Mouse (Mus musculus) megakaryocyte-erythroid progenitor cell, adult 5-6 weeks (primary cell): ENCODE data around the gene Drg1. TPM values are rescaled to one million over a fixed set of nuclear protein-coding genes. Genes with fewer than 3 reads are reported as not detected.

Source experiments
- ATAC-seq: replicated peaks from 2 replicates; pipeline ENCODE4 v1.8.0; 2016; ENCODE audit warnings: mild to moderate bottlenecking, inconsistent platforms; ENCODE audit not compliant: severe bottlenecking, poor library complexity, low FRiP score, low TSS enrichment
- total RNA-seq, 2 experiments: library from RNA; stranded (forward) in 1 of 2; stranded (reverse) in 1 of 2; fragments of 200-1000, 215-1000 nt in 1 of 2; fragments of >200 nt in 1 of 2; fragmentation: Nextera tagmentation in 1 of 2; gene quantifications; 2 replicates each; pipeline ENCODE4 v1.2.3; 2014 to 2017

Drg1 gene
- total RNA-seq, 2 experiments from 2014 or later = 211 to 276 TPM

DNA sequence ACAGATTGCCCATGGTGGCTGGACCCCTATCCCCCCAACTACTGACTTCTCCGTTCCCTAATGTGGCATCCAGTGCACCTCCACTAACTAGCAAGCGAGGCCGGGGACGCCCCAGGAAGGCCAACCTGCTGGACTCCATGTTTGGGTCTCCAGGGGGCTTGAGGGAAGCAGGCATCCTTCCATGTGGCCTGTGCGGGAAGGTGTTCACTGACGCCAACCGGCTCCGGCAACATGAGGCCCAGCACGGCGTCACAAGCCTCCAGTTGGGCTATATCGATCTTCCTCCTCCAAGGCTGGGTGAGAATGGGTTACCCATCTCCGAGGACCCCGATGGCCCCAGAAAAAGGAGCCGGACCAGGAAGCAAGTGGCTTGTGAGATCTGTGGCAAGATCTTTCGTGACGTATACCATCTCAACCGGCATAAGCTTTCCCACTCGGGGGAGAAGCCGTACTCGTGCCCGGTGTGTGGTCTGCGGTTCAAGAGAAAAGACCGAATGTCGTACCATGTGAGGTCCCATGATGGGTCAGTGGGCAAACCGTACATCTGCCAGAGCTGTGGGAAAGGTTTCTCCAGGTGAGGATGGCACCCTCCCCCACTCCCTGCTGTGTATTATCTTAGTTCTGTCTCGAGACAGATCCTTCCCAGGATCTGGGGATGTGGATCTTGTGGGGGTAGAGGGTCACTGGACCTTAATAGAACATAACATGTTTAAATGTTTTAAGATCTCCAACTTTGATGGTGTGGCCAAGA, 25.3 kb upstream of the Drg1 start:
- no peak for ATAC-seq

GRCm38 (mm10) chr11:3290640-3291310, 24.6 kb upstream of the Drg1 start:
- peak; percentile 14; the same call in 1 of the 2 replicates for ATAC-seq

GRCm38 (mm10) chr11:3289803-3290639, 23.8 kb upstream of the Drg1 start:
- ATAC-seq = peak; percentile 19

DNA sequence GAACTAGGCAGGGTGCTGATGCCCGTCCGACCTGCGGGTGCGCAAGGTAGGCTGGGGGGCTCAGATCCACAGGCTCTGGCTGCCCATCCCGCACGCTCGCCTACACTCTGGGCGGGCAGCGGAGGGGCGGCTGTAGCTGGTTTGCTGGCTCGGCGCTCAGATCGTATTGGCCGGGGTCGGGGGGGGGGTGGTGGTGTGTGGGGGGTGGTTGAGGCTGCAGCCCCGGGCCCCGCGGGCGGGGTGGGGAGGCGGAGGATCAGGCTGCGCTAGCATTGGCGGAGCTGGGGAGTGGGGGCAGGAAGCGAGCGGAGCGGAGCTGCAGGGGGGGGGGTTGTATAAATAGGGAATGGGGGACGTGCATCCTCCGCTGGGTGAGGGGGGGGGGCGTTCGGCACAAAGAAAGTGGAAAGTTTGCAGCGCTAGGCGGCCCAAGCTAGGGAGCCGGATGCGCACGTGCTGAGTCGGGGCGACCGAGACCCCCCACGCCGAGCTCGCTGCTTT, 23.1 kb upstream of the Drg1 start:
- ATAC-seq = peak; percentile 27

- ATAC-seq = peak; percentile 27
These were observed 22.5 kb upstream of the Drg1 start, which contains the start of gene Patz1 for GRCm38 (mm10) chr11:3288521-3289301. Gene Patz1 (plus strand): TSS chr11:3288874.

GRCm38 (mm10) chr11:3287921-3288320, 21.7 kb upstream of the Drg1 start:
- no peak for ATAC-seq

- no peak for ATAC-seq
These were observed 20.9 kb upstream of the Drg1 start for GRCm38 (mm10) chr11:3287131-3287530.

DNA sequence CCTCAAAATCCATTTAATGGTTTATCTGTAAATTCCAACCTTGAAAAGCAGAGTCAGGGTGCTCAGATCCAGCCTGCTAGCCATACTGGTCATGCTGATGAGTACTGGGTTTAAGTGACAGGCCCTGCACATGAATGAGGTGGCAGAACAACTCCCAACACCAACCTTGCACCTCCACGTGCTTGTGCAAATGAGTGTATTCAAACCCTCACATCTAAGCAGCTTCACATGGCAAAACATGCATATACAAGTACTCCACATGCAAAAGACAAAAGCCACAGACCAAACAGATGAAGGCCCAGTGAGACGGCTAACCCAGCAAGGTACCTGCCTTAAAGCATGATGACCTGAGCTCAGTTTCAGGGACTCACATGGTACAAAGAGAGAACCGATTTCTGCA, 19.7 kb upstream of the Drg1 start:
- ATAC-seq = no peak

DNA sequence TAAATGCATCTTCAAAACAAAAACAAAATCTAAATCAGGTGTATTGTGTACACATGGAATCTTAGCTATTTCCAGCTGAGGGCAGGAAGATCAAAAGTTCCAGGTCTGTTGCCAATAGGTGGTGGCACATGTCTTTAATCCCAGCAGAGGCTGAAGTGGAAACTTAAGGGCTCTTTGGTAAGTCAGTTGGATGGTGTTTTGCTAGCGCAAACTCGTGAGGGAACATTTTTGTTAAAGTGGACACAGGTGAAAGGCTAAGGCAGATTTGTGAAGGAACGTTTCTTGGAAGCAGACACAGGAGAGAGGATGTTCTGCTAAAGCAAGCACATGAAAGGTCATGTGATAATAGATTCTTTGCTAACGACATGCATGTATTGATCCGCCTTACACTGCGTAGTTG, 17.4 kb upstream of the Drg1 start:
- ATAC-seq = no peak

DNA sequence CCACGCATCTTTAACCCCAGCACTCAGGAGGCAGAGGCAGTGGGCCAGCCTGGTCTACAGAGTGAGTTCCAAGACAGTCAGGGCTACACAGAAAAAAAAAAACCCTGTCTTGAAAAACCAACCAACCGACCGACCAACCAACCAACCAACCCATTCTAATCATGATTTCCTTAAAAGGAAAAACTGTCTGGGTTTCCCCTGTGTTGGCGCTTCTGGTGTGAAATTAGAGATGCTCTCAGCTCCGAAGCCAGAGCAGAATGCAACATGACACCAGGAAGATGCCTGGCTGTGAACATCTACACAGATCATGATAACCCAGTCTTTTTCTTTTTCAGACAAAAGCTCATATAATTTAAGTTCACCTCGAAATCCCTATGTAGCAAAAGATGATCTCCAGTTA, 16.7 kb upstream of the Drg1 start:
- ATAC-seq = no peak

DNA sequence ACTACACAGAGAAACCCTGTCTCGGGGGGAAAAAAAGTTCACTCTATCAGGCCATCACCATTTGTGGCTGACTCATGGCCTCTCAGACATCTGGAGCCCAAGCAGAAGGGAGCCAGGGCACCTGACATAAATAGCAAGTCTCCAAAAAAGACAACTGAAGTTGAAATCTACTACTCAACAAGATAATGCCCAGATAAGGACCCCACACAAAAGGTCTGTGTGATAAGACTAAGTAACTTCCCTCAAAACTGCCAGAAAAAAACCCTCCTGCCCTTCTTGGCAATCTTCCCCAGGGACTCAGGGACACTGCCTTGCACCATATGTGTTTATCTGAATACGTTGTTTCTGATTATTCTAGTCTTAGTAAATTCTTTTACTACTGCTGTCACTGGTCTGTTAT, 13.5 kb upstream of the Drg1 start:
- ATAC-seq = peak; percentile 88

DNA sequence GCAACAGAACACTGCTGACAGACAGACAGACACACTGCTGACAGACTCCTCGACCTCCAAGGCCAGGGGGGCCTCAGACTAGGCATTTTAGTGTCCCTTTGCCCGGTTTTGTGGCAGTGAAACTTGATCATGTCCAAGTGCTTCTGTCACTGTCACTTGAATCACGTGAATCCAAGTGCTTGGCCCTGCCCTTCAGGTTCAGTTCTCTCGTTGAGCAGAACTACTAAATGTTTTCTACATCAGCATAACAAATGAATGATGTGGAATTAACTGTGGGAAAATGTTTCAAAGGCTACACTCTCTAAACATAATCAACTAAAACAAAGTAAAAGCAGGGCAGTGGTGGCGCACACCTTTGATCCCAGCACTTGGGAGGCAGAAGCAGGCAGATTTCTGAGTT, 12.1 kb upstream of the Drg1 start:
- no peak for ATAC-seq

DNA sequence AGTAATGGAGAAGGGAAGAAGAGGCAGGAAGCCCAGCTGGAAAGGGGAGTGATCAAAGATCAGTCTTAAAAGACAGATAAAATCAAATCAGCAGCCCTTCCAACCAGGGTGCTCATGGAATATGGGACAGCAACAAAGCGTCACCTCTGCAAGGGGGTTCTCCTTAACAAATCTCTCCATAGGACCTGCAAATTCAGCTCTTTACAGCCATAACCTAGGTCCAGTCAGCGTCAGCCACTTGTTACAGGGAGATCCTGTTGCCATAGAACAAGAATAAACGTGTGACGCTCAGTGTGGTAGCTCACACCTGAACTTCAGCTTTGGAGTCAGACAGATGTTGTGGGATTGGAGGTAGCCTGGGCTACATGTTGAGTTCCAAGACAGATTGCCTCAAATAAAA, 3.0 kb upstream of the Drg1 start:
- ATAC-seq = no peak

- no peak for ATAC-seq
These were observed 918 bp upstream of the Drg1 start for GRCm38 (mm10) chr11:3267133-3267532.

GRCm38 (mm10) chr11:3265291-3266078, 730 bp downstream of the Drg1 start:
- ATAC-seq = peak; percentile 61

- ATAC-seq = peak; percentile 71
These were observed 6.7 kb downstream of the Drg1 start for GRCm38 (mm10) chr11:3259537-3259936.

DNA sequence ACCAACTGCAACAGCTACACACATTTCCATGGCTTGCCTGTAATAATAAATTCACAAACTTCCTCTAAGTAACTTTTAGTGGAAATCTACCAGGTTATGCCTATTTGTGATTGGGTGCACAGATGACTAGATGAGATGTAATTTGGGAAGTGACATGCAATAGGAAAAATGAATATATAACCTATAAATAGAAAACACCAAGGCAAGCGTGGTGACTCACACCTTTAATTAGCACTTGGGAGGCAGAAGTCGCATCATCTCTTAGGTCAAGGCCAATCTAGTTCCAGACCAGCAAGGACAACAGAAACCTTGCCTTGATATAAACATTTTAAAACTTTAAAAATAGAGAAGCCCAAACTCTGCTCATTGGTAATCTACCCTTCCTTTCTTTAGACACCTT, 18.8 kb downstream of the Drg1 start:
- ATAC-seq = no peak

- no peak for ATAC-seq
These were observed 22.4 kb downstream of the Drg1 start for GRCm38 (mm10) chr11:3243771-3244170.

DNA sequence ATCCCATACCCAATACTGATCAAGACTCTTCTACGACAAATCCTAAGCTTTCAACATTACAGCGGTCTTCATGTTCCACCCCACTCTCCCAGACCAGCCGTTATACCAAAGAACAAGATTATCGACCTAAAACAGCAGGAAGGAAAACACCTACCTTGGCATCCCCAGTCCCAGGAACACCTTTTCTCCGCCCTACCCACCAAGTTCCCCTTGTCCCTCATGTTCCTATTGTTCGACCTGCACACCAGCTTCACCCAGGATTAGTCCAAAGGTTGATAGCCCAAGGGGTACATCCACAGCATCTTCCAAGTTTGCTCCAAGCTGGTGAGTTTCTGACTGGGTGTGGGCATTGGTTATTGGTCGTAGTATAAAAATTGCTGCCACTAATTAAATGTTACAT, 23.8 kb downstream of the Drg1 start:
- no peak for ATAC-seq
